Mouse (Mus musculus) lung, embryonic 15.5 days (tissue): ENCODE data around the gene Slc15a5. TPM values are rescaled to one million over a fixed set of nuclear protein-coding genes. Genes with fewer than 3 reads are reported as not detected.

Source experiments
- ATAC-seq: fragments of 200-750 bp; cut with Nextera tagmentation; 2 replicates; pipeline ENCODE4 v1.8.0; 2017; ENCODE audit warnings: moderate number of reproducible peaks, borderline replicate concordance; ENCODE audit not compliant: low FRiP score, low TSS enrichment; ENCODE audit errors: extremely low read depth
- H3K27ac ChIP-seq: fragments of 300-500 bp; sonication (generic); 2 replicates; pipeline ENCODE4 v1.5.1; 2015; ENCODE audit warnings: moderate library complexity, mild to moderate bottlenecking, inconsistent platforms
- H3K27me3 ChIP-seq: fragments of 300-500 bp; sonication (generic); 2 replicates; pipeline ENCODE4 v1.6.1; 2015; ENCODE audit warnings: inconsistent platforms
- H3K36me3 ChIP-seq: fragments of 300-500 bp; sonication (generic); 2 replicates; pipeline ENCODE4 v1.6.1; 2015; ENCODE audit warnings: inconsistent platforms
- H3K4me1 ChIP-seq: fragments of 300-500 bp; sonication (generic); 2 replicates; pipeline ENCODE4 v1.6.1; 2015; ENCODE audit warnings: inconsistent platforms
- H3K4me2 ChIP-seq: fragments of 300-500 bp; sonication (generic); 2 replicates; pipeline ENCODE4 v1.6.1; 2015; ENCODE audit warnings: inconsistent platforms, mild to moderate bottlenecking, moderate library complexity
- H3K4me3 ChIP-seq: fragments of 300-500 bp; sonication (generic); 2 replicates; pipeline ENCODE4 v1.5.1; 2015; ENCODE audit warnings: mild to moderate bottlenecking, inconsistent platforms
- H3K9ac ChIP-seq: fragments of 300-500 bp; sonication (generic); 2 replicates; pipeline ENCODE4 v1.6.1; 2015; ENCODE audit warnings: inconsistent platforms
- H3K9me3 ChIP-seq: fragments of 300-500 bp; sonication (generic); 2 replicates; pipeline ENCODE4 v1.6.1; 2016; ENCODE audit warnings: inconsistent platforms
- WGBS: fragments of 180-500 bp; shearing (Covaris S2); methylation state at CpG from one replicate; pipeline ENCODE4 v1.1.7; 2015; 5-methylcytosine and 5-hydroxymethylcytosine counted together
- polyA plus RNA-seq: library from polyadenylated mRNA; unstranded; fragments of >200 nt; fragmentation: Nextera tagmentation; extraction: Ambion mirVana; gene quantifications from 2 replicates; pipeline ENCODE4 v1.2.1, GENCODE M21; 2015

Slc15a5 gene
- polyA plus RNA-seq, 1 experiment from 2014 or later = not detected

DNA sequence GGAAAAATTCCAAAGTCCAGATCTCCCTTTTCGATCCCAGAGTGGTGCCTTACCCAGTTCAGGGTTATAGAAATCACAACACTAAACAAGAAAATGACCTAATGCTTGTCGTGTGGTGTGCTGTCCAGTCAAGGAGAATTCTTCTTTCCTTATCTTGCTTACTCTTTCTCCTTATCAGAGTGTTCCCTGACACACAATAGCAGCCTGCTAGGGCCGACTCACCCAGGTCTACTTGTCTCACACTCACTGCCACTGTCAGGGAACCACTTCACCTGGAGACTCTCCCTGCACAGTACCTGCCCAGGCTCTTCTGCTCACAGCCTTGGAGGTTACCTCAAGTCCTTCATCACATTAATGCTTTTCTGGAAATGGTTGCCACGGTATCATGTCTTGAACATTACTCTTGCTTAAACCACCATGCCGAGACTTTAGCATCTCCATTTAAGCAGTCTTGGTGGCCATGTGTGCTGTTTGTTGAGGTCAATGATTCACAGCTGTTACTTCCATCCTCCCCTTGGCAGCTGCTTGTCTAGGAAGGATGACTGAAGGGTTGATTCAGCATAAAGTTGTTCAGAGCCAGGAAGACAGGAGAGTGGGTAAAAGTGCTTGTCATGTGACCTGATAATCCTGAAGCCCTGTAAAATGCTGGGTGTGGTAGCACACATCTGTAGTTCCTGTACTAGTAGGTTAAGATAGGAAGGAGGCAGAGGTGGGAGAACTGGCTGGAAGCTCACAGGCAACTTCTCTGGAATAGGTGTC, 1.9 kb downstream of the Slc15a5 start:
- H3K9me3 ChIP-seq = no peaks in the 10 kb centered on the region
- ATAC-seq = no peak
- H3K27ac ChIP-seq = no peak overlapping the region
- H3K4me3 ChIP-seq = no peak overlapping the region
- no peaks in the 10 kb centered on the region for H3K4me1 ChIP-seq
- no peaks in the 10 kb centered on the region for H3K27me3 ChIP-seq
- no peaks in the 10 kb centered on the region for H3K36me3 ChIP-seq
- 51% methylated on average over 5 of the region's 5 CpGs for WGBS
- H3K4me2 ChIP-seq = no peak overlapping the region
- no peak overlapping the region for H3K9ac ChIP-seq

DNA sequence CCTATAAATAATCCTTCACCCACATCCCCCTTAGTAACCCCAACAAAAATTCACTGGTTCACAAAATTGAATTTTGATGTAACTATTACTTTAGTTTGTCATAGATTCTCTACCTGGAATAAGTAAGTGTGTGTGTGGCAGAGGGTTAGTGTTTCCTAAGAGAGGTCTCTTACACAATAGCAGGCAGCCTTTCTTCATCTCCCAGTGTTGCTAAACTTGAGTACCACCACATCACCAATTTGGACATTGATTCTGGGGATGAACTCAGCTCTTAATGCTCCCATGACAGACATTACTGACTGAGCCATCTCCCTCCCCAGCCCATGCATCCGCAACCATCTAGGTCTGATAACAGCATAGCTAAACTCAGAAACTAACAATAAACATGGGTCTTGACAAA, 4.0 kb downstream of the Slc15a5 start:
- Histone ChIP-seq H3K27ac (no peak overlapping the region), H3K4me2 (no peak overlapping the region)
- ATAC-seq = no peak

GRCm38 (mm10) chr6:138073540-138073939, 6.2 kb downstream of the Slc15a5 start:
- no peak for ATAC-seq

More for the DNA sequence above, 4.0 kb downstream of the Slc15a5 start:
- Histone ChIP-seq H3K27me3 (no peaks in the 10 kb centered on the region), H3K36me3 (no peaks in the 10 kb centered on the region), H3K9me3 (no peaks in the 10 kb centered on the region), H3K4me1 (no peaks in the 10 kb centered on the region), H3K9ac (no peak overlapping the region), H3K4me3 (no peak overlapping the region)
- 92% methylated on average over 1 of the region's 1 CpGs for WGBS

DNA sequence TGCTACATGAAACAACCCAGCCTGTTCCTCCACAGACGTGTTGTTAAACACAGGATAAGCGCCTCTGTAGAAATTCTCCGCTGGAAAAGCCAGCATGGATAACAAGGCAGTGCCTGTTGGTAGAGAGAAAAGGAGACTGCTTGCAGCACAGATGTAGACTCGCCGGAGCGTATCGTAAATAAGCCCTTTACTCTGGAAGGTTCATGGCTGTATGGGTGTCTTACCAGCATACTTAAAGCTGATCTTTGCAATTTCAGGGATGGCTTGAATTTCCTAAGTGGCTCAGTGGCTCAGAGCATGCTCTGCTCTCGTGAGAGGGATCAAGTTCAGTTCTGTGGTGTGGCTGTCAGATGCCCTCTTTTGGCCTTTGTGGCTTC, 6.8 kb downstream of the Slc15a5 start:
- Histone ChIP-seq H3K9ac (no peak overlapping the region), H3K4me2 (no peak overlapping the region), H3K27me3 (no peaks in the 10 kb centered on the region), H3K4me1 (no peaks in the 10 kb centered on the region), H3K9me3 (no peaks in the 10 kb centered on the region), H3K4me3 (no peak overlapping the region), H3K27ac (no peak overlapping the region), H3K36me3 (no peaks in the 10 kb centered on the region)
- WGBS = 79% methylated on average over 8 of the region's 8 CpGs
- ATAC-seq = no peak

More at GRCm38 (mm10) chr6:138073540-138073939, 6.2 kb downstream of the Slc15a5 start:
- H3K9ac ChIP-seq = no peak overlapping the region
- 58% methylated on average over 2 of the region's 2 CpGs for WGBS
- no peak overlapping the region for H3K27ac ChIP-seq
- no peaks in the 10 kb centered on the region for H3K36me3 ChIP-seq
- no peak overlapping the region for H3K4me3 ChIP-seq
- H3K4me2 ChIP-seq = no peak overlapping the region
- no peaks in the 10 kb centered on the region for H3K9me3 ChIP-seq
- H3K4me1 ChIP-seq = no peaks in the 10 kb centered on the region
- no peaks in the 10 kb centered on the region for H3K27me3 ChIP-seq

DNA sequence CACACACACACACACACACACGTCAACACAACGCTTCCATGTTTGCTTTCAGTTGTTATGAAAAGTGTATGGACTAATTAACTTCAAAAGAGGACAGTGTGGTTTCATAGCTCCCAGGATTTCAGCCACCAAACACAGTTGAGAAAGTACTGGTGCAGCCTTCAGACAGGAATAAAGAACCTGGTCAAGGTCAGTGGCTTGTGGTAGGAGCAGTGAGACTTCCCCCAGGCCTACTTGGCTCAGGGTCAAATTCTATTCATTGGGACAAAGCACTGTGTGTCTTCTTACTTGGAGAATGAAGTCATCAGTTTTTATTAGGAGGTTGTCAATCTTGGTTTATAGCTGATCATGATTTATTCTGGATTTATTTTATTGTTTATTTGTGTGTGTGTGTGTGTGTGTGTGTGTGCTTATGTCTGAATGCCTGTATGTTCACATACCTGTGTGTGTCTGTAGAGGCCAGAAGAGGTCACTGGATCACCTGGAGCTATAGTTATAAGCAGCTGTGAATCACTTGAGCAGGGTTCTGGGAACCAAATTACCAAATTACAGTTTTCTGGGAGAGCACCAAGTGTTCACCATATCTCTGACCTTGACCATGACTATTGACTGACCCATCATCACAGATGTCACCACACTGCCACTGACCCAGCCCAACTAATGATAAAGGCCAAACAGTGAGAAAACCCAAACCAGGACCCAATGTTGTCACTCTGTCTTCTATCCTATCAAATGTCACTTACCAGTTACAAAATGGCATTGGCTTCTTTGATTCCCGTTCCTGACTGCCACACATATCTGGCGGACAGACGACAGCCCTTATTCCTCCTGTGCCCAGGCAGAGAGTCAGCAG, 7.4 kb downstream of the Slc15a5 start:
- Histone ChIP-seq H3K9ac (no peak overlapping the region), H3K36me3 (no peaks in the 10 kb centered on the region), H3K9me3 (no peaks in the 10 kb centered on the region), H3K4me3 (no peak overlapping the region), H3K27me3 (no peaks in the 10 kb centered on the region), H3K4me2 (no peak overlapping the region), H3K4me1 (no peaks in the 10 kb centered on the region), H3K27ac (no peak overlapping the region)
- ATAC-seq = no peak
- 74% methylated on average over 5 of the region's 5 CpGs for WGBS

DNA sequence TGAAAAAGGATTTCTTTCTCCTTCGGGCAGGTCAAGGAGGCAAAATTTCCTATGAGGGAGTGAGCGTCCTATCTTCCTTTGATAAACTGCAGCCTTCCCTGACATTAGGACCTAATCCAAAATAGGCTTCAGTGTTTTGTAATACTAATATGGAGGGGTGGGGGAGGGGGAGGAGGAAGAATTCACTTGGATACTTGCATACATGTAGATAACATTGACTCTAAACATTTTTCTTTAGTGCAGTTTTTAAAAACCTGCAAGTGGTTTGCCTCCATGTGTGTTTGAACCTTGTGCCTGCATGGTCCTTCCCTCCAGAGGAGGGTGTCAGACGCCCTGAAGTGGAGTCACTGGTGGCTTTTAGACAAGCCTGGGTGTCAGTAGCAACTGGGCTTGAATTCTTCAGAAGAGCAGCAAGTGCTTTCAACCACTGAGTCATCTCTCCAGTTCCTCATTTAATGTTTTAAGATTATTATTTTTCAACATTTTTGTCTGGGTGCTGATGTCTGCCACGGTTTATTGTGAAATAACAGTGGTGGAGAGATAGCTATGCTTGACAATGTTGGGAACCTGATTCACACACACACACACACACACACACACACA, 8.1 kb downstream of the Slc15a5 start:
- Histone ChIP-seq H3K4me3 (no peak overlapping the region), H3K9me3 (no peaks in the 10 kb centered on the region), H3K4me1 (no peaks in the 10 kb centered on the region), H3K9ac (no peak overlapping the region), H3K4me2 (no peak overlapping the region), H3K36me3 (no peaks in the 10 kb centered on the region), H3K27ac (no peak overlapping the region), H3K27me3 (no peaks in the 10 kb centered on the region)
- no peak for ATAC-seq
- WGBS = 52% methylated on average over 4 of the region's 4 CpGs

- H3K27me3 ChIP-seq = no peaks in the 10 kb centered on the region
- no peak overlapping the region for H3K4me2 ChIP-seq
- WGBS = 82% methylated on average over 13 of the region's 13 CpGs
- H3K4me1 ChIP-seq = no peaks in the 10 kb centered on the region
- H3K4me3 ChIP-seq = no peak overlapping the region
- ATAC-seq = no peak
- no peak overlapping the region for H3K9ac ChIP-seq
- H3K36me3 ChIP-seq = no peaks in the 10 kb centered on the region
- no peaks in the 10 kb centered on the region for H3K9me3 ChIP-seq
- H3K27ac ChIP-seq = no peak overlapping the region
Observed at GRCm38 (mm10) chr6:138070720-138071504, 8.8 kb downstream of the Slc15a5 start.

GRCm38 (mm10) chr6:138069921-138070320, 9.8 kb downstream of the Slc15a5 start:
- Histone ChIP-seq H3K4me3 (no peak overlapping the region), H3K4me1 (no peaks in the 10 kb centered on the region), H3K4me2 (no peak overlapping the region), H3K9ac (no peak overlapping the region), H3K36me3 (no peaks in the 10 kb centered on the region), H3K27me3 (no peaks in the 10 kb centered on the region), H3K9me3 (no peaks in the 10 kb centered on the region), H3K27ac (no peak overlapping the region)
- ATAC-seq = no peak
- 87% methylated on average over 10 of the region's 10 CpGs for WGBS

GRCm38 (mm10) chr6:138055572-138055971, 24.1 kb downstream of the Slc15a5 start:
- Histone ChIP-seq H3K4me2 (no peak overlapping the region), H3K27ac (no peak overlapping the region), H3K9ac (no peak overlapping the region), H3K36me3 (no peaks in the 10 kb centered on the region), H3K4me1 (no peaks in the 10 kb centered on the region), H3K27me3 (no peaks in the 10 kb centered on the region), H3K4me3 (no peak overlapping the region), H3K9me3 (no peaks in the 10 kb centered on the region)
- ATAC-seq = no peak
- 20% methylated on average over 15 of the region's 15 CpGs for WGBS

DNA sequence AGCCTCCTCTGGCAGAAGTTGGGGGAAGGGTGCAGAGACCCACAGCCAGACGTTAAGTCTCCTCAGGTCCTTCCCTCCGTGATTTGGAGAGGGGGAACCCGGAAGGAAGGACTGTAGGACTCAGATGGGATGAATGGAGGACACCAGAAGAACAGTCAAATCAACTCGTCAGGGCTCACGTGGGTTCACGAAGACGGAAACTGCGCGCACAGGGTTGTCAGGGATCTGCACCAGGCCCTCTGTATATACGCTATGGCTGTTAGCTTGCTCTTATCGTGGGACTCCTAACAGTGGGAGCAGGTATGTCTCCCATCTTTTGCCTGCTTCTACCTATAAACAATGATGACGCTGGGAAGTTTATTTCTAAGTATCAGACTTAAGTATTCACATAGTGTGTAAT, 24.8 kb downstream of the Slc15a5 start:
- H3K4me2 ChIP-seq = no peak overlapping the region
- H3K9ac ChIP-seq = no peak overlapping the region
- H3K36me3 ChIP-seq = no peaks in the 10 kb centered on the region
- no peak for ATAC-seq
- no peak overlapping the region for H3K27ac ChIP-seq
- no peaks in the 10 kb centered on the region for H3K9me3 ChIP-seq
- H3K4me3 ChIP-seq = no peak overlapping the region
- no peaks in the 10 kb centered on the region for H3K27me3 ChIP-seq
- no peaks in the 10 kb centered on the region for H3K4me1 ChIP-seq
- WGBS = 68% methylated on average over 12 of the region's 12 CpGs

- Histone ChIP-seq H3K9me3 (no peaks in the 10 kb centered on the region), H3K27me3 (no peaks in the 10 kb centered on the region), H3K4me1 (no peaks in the 10 kb centered on the region), H3K27ac (no peak overlapping the region), H3K4me3 (no peak overlapping the region), H3K4me2 (no peak overlapping the region), H3K9ac (no peak overlapping the region), H3K36me3 (no peaks in the 10 kb centered on the region)
- 56% methylated on average over 1 of the region's 1 CpGs for WGBS
- no peak for ATAC-seq
Observed at GRCm38 (mm10) chr6:138054166-138054565, 25.6 kb downstream of the Slc15a5 start.
